Mouse (Mus musculus) embryonic facial prominence, embryonic 14.5 days (tissue): ENCODE data around the gene Aox2. TPM values are rescaled to one million over a fixed set of nuclear protein-coding genes. Genes with fewer than 3 reads are reported as not detected.

Experiments
- ATAC-seq: fragments of 200-750 bp; cut with Nextera tagmentation; 2 replicates; pipeline ENCODE4 v1.8.0; 2017; ENCODE audit warnings: low read depth, moderate number of reproducible peaks, moderate TSS enrichment
- DNase-seq: peaks from one replicate; pipeline ENCODE4 v3.0.0-alpha.2; 2015; ENCODE audit warnings: low spot score
- H3K27ac ChIP-seq: fragments of 300-500 bp; sonication (generic); replicated peaks from 2 replicates; pipeline ENCODE4 v1.5.1; 2014; ENCODE audit warnings: low read depth, mild to moderate bottlenecking, low read length, moderate library complexity
- H3K27me3 ChIP-seq: fragments of 300-500 bp; sonication (generic); replicated peaks from 2 replicates; pipeline ENCODE4 v1.6.1; 2014; ENCODE audit warnings: low read length; ENCODE audit not compliant: control insufficient read depth, insufficient read depth
- H3K36me3 ChIP-seq: fragments of 300-500 bp; sonication (generic); 2 replicates; pipeline ENCODE4 v1.6.1; 2014; ENCODE audit warnings: low read length, mixed read lengths; ENCODE audit not compliant: control insufficient read depth, insufficient read depth
- H3K4me1 ChIP-seq: fragments of 300-500 bp; sonication (generic); 2 replicates; pipeline ENCODE4 v1.6.1; 2014; ENCODE audit warnings: antibody characterized with exemption, low read length; ENCODE audit not compliant: control insufficient read depth, insufficient read depth
- H3K4me2 ChIP-seq: fragments of 300-500 bp; sonication (generic); 2 replicates; pipeline ENCODE4 v1.6.1; 2014; ENCODE audit warnings: low read depth, mild to moderate bottlenecking, low read length, moderate library complexity, mixed read lengths
- H3K4me3 ChIP-seq: fragments of 300-500 bp; sonication (generic); 2 replicates; pipeline ENCODE4 v1.5.1; 2014; ENCODE audit warnings: low read depth, mild to moderate bottlenecking, low read length
- H3K9ac ChIP-seq: fragments of 300-500 bp; sonication (generic); 2 replicates; pipeline ENCODE4 v1.6.1; 2014; ENCODE audit warnings: low read depth, mild to moderate bottlenecking, low read length, moderate library complexity, mixed read lengths
- H3K9me3 ChIP-seq: fragments of 300-500 bp; sonication (generic); 2 replicates; pipeline ENCODE4 v1.6.1; 2016; ENCODE audit warnings: low read length; ENCODE audit not compliant: control insufficient read depth
- WGBS: fragments of 180-500 bp; shearing (Covaris S2); extraction: QIAGEN DNeasy Blood & Tissue Kit; methylation state at CpG from one replicate; pipeline ENCODE4 v1.1.7; 2014; 5-methylcytosine and 5-hydroxymethylcytosine counted together
- polyA plus RNA-seq: library from polyadenylated mRNA; unstranded; fragments of >200 nt; fragmentation: Nextera tagmentation; extraction: Ambion mirVana; gene quantifications from 2 replicates; pipeline ENCODE4 v1.2.1, GENCODE M21; 2014

Gene Aox2
- polyA plus RNA-seq: 1.2 and 1.4 TPM in 2 replicates

DNA sequence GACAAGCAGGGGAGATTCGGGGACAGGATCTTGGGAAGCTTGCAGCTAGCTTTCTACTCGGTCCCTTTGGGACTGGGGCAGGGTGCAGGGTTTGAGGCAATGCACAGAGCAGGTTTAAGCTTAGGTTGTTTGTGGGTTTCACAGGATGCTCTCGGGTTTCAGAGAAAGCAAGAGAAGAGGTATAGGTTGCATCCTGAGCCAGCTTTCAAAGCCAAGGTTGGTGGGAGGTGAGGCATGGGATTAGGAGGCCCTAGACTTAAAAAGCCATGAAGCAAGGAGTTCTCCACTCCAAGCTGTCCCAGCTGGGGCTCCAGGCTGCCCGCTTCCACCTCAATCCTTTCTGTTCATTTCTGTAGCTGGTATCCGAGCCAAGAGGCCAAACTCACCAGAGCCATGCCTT lies at the start of gene Aox2:
TSS of gene Aox2 (plus strand) at position 301 of the 400 bp plus-strand sequence.
- 66% methylated on average over 5 of the region's 5 CpGs for WGBS
- ATAC-seq: peak; percentile 42; the same call in 1 of the 2 replicates
- H3K27ac ChIP-seq: peak within 1 kb of the TSS; percentile 39

GRCm38 (mm10) chr1:58228916-58229315 lies 49.2 kb upstream of the Aox2 start:
- ATAC-seq (no peak), DNase-seq (no peak)
- no peak overlapping the region for H3K4me3 ChIP-seq

More for the DNA sequence above, at the start of gene Aox2:
- peak; percentile 53 for DNase-seq
- no peak within 1 kb of the TSS for H3K9ac ChIP-seq
- H3K9me3 ChIP-seq: no peaks in the 10 kb centered on the region
- no peak within 1 kb of the TSS for H3K4me2 ChIP-seq
- H3K4me3 ChIP-seq: no peak within 1 kb of the TSS
- no peaks in the 10 kb centered on the region for H3K27me3 ChIP-seq
- H3K36me3 ChIP-seq: no peaks in the 10 kb centered on the region
- H3K4me1 ChIP-seq: peaks cover 9% of the 10 kb centered on the region; the same call in 1 of the 2 replicates

GRCm38 (mm10) chr1:58229774-58230173 lies 48.4 kb upstream of the Aox2 start:
- no peaks in the 10 kb centered on the region for H3K36me3 ChIP-seq
- no peaks in the 10 kb centered on the region for H3K4me1 ChIP-seq
- ATAC-seq (no peak), DNase-seq (no peak)
- no peak overlapping the region for H3K4me3 ChIP-seq
- H3K27ac ChIP-seq: no peak overlapping the region
- H3K27me3 ChIP-seq: no peaks in the 10 kb centered on the region
- H3K9ac ChIP-seq: no peak overlapping the region
- no peak overlapping the region for H3K4me2 ChIP-seq
- H3K9me3 ChIP-seq: no peaks in the 10 kb centered on the region
- WGBS: 84% methylated on average over 4 of the region's 4 CpGs

More at GRCm38 (mm10) chr1:58228916-58229315, 49.2 kb upstream of the Aox2 start:
- Histone ChIP-seq H3K27me3 (no peaks in the 10 kb centered on the region), H3K4me1 (no peaks in the 10 kb centered on the region), H3K9me3 (no peaks in the 10 kb centered on the region), H3K9ac (no peak overlapping the region), H3K36me3 (no peaks in the 10 kb centered on the region), H3K27ac (no peak overlapping the region), H3K4me2 (no peak overlapping the region)

DNA sequence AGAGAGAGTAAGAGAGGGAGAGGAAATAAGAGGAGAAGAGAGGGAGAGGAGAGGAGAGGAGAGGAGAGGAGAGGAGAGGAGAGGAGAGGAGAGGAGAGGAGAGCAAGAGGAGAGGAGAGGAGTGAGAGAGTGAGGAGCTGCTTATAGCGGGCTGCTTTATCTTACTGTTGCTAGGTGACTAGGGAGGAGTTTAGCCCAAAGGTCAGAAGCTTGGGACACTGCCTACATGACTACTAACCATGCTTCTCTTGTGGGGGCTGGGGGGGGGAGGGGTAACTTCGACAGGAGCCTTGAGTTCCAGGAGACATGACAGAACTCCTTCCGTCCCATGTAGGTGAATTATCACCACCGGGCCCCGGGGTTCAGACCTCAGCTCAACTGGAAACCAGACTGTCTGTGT lies 47.6 kb upstream of the Aox2 start:
- no peaks in the 10 kb centered on the region for H3K36me3 ChIP-seq
- no peaks in the 10 kb centered on the region for H3K4me1 ChIP-seq
- 75% methylated on average over 5 of the region's 5 CpGs for WGBS
- ATAC-seq (no peak), DNase-seq (no peak)
- no peaks in the 10 kb centered on the region for H3K27me3 ChIP-seq
- no peak overlapping the region for H3K27ac ChIP-seq
- no peak overlapping the region for H3K9ac ChIP-seq
- H3K9me3 ChIP-seq: no peaks in the 10 kb centered on the region
- no peak overlapping the region for H3K4me3 ChIP-seq
- H3K4me2 ChIP-seq: no peak overlapping the region

DNA sequence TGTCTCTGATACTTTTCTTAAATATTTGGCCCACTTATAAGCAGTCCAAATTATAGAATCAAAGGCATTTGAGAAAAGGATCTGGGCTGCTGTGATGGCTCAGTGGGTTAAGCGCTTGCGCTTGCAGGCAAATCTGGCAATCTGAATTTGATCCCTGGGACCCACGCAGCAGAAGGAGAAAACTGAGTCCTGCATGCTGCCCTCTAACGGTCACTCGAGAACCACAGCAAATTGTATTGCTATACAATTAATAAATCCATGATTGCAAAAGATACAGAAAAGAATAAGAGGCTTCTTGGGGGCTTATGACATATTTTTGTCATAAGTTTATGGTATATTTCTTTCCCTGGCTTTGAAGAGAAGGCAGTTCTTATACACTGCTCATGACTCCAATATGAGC lies 42.7 kb upstream of the Aox2 start:
- peaks cover 6% of the 10 kb centered on the region for H3K4me1 ChIP-seq
- 42% methylated on average over 5 of the region's 5 CpGs for WGBS
- H3K4me2 ChIP-seq: no peak overlapping the region
- no peaks in the 10 kb centered on the region for H3K36me3 ChIP-seq
- H3K27me3 ChIP-seq: no peaks in the 10 kb centered on the region
- no peak overlapping the region for H3K9ac ChIP-seq
- H3K27ac ChIP-seq: no peak overlapping the region
- DNase-seq: no peak
- H3K9me3 ChIP-seq: no peaks in the 10 kb centered on the region
- H3K4me3 ChIP-seq: no peak overlapping the region
- no peak for ATAC-seq

DNA sequence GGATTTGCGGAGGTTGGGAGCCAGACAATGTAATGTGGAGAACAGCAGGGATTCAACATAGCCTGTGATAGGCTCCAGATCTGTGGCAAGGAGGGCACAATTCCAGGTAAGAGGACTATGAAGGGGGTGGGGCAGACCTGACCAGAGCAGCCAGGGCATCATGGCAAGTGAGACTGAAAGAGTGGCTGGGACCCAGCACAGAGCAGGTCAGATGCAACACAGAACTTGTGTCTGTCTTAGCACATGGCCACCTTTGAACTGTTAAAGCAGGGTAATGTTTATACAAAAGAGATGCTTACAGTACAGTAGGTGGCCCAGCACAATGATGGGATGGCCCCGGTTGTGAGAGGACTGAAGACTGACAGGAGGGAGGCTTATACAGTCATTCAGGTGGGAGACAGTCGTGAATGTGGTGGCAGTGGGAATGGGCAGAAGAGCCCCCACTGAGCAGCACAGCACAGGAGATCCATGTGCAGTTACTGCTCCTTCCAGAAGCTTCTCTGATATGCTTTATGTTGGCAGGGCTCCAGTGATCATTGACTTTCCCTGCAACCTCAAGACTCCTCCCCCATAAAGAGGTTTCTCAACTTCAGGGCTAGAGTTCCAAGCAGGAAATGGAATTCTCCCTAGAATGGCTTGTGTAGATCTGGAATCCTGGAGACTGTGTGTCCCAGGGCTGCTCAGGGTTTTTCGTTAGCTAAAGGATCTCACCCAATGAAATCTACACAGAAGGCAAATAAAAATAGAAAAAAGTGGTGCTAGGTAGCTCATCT lies 40.4 kb upstream of the Aox2 start:
- Histone ChIP-seq H3K4me2 (no peak overlapping the region), H3K4me3 (no peak overlapping the region), H3K27me3 (no peaks in the 10 kb centered on the region), H3K9me3 (no peaks in the 10 kb centered on the region), H3K36me3 (no peaks in the 10 kb centered on the region), H3K9ac (no peak overlapping the region), H3K27ac (no peak overlapping the region), H3K4me1 (peaks cover 6% of the 10 kb centered on the region)
- peak; percentile 33; the same call in 1 of the 2 replicates for ATAC-seq
- DNase-seq: peak; percentile 31
- WGBS: 81% methylated on average over 4 of the region's 4 CpGs

GRCm38 (mm10) chr1:58238440-58238839 lies 39.7 kb upstream of the Aox2 start:
- Histone ChIP-seq H3K27ac (no peak overlapping the region), H3K4me1 (peaks cover 6% of the 10 kb centered on the region), H3K9ac (no peak overlapping the region), H3K27me3 (no peaks in the 10 kb centered on the region), H3K4me2 (no peak overlapping the region), H3K4me3 (no peak overlapping the region), H3K9me3 (no peaks in the 10 kb centered on the region), H3K36me3 (no peaks in the 10 kb centered on the region)
- ATAC-seq: no peak
- WGBS: 76% methylated on average over 5 of the region's 5 CpGs
- DNase-seq: no peak

DNA sequence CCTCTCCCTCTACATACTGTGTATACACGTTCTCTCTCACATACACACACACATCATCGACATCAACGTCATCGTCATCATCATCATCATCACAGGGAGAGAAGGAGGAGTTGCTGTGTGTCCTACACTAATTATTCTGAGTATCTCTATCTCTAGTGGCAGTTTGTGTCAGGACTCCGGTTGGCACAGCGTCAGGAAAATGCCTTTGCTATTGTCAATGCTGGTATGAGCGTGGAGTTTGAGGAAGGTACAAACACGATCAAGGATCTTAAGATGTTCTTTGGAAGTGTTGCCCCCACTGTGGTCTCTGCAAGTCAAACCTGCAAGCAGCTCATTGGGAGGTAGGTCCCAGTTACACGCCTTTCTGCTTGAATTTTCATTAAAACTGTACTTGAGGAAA lies 39.2 kb upstream of the Aox2 start:
- Histone ChIP-seq H3K36me3 (no peaks in the 10 kb centered on the region), H3K27me3 (no peaks in the 10 kb centered on the region), H3K9me3 (no peaks in the 10 kb centered on the region), H3K9ac (no peak overlapping the region), H3K27ac (no peak overlapping the region), H3K4me2 (no peak overlapping the region), H3K4me3 (no peak overlapping the region), H3K4me1 (peaks cover 6% of the 10 kb centered on the region)
- DNase-seq (no peak), ATAC-seq (no peak)
- 94% methylated on average over 9 of the region's 9 CpGs for WGBS

DNA sequence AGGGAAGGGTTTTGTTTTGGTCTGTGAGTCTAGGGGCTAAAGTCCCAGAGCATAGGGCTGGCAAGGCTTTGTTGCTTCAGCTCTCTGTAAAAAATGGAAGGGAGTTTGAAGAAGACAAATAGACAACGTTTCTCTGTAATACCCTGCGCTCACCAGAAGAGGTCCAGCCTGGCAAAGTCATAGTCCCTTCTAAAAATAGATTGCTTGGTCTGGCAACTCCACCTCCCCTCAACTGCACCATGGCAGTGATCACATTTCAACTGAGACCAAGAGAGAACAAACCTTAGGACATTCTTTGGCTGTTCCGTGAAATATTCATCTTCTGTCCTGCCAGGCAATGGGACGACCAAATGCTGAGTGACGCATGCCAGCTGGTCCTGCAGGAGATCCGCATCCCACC lies 37.8 kb upstream of the Aox2 start:
- H3K9me3 ChIP-seq: no peaks in the 10 kb centered on the region
- no peak overlapping the region for H3K4me2 ChIP-seq
- DNase-seq (no peak), ATAC-seq (no peak)
- H3K27me3 ChIP-seq: no peaks in the 10 kb centered on the region
- no peak overlapping the region for H3K9ac ChIP-seq
- no peak overlapping the region for H3K27ac ChIP-seq
- H3K4me3 ChIP-seq: no peak overlapping the region
- WGBS: 61% methylated on average over 6 of the region's 6 CpGs
- no peaks in the 10 kb centered on the region for H3K36me3 ChIP-seq
- peaks cover 6% of the 10 kb centered on the region for H3K4me1 ChIP-seq
